Mouse (Mus musculus): ENCODE data around the gene Apoe. TPM values are rescaled to one million over a fixed set of nuclear protein-coding genes. Genes with fewer than 3 reads are reported as not detected.

The Apoe gene
- total and polyA plus RNA-seq, 2 experiments from 2014 or later = 369 to 471 TPM

DNA sequence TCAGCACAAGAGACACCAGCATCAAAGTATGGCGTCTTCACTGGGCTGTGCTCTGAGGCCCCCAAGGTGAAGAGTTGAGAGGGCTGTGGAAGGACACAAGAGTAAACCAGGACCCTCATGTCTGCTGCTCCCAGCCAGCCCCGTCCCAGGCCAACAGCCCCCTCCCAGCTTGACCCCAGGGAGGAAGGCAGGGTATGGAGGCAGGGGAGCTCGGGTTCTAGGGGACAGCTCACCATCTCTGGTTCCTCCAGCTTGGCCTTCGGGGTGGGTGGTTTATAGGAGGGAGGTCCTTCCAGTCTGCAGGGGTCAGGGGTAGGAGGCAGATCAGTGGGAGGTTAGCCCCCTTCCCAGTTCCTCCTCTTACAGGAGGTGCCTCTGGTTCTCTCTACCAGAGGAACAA is 20.2 kb upstream of the Apoe start:
- Histone ChIP-seq H3K36me3 (replicated peaks; ENCODE audit: control insufficient read depth, insufficient read depth, low read length) (peaks cover 22% of the 10 kb centered on the region), H3K9me3 (replicated peaks; ENCODE audit: control insufficient read depth, low read length) (peaks cover 11% of the 10 kb centered on the region; the same call in 1 of the 2 replicates), H3K4me3 (ENCODE audit: low read depth, low read length) (no peak overlapping the region), H3K27ac (ENCODE audit: low read depth) (no peak overlapping the region), H3K4me2 (ENCODE audit: low read depth, low read length) (no peak overlapping the region), H3K27me3 (ENCODE audit: control insufficient read depth, insufficient read depth, low read length) (no peaks in the 10 kb centered on the region), H3K9ac (replicated peaks; ENCODE audit: low read depth, low read length) (no peak overlapping the region), H3K4me1 (ENCODE audit: control insufficient read depth, insufficient read depth) (peaks cover 8% of the 10 kb centered on the region; the same call in 1 of the 2 replicates)
- ATAC-seq (ENCODE audit: insufficient read depth, low read depth) (no peak), DNase-seq (ENCODE audit: low spot score) (no peak)
- TF ChIP-seq CTCF (IDR thresholded peaks at IDR 0.05; ENCODE audit: low read depth) (no peak), EP300 (IDR thresholded peaks at IDR 0.05; ENCODE audit: low read depth) (no peak)
- WGBS = 95% methylated on average over 4 of the region's 4 CpGs

- H3K9me3 ChIP-seq (replicated peaks; ENCODE audit: control insufficient read depth, low read length) = peaks cover 11% of the 10 kb centered on the region; the same call in 1 of the 2 replicates
- H3K36me3 ChIP-seq (replicated peaks; ENCODE audit: control insufficient read depth, insufficient read depth, low read length) = peaks cover 19% of the 10 kb centered on the region
- H3K4me1 ChIP-seq (ENCODE audit: control insufficient read depth, insufficient read depth) = peaks cover 8% of the 10 kb centered on the region; the same call in 1 of the 2 replicates
- TF ChIP-seq CTCF (IDR thresholded peaks at IDR 0.05; ENCODE audit: low read depth) (no peak), EP300 (IDR thresholded peaks at IDR 0.05; ENCODE audit: low read depth) (no peak)
- no peak overlapping the region for H3K27ac ChIP-seq (ENCODE audit: low read depth)
- 86% methylated on average over 5 of the region's 5 CpGs for WGBS
- H3K4me3 ChIP-seq (ENCODE audit: low read depth, low read length) = no peak overlapping the region
- DNase-seq (ENCODE audit: low spot score) (no peak), ATAC-seq (ENCODE audit: insufficient read depth, low read depth) (no peak)
- no peaks in the 10 kb centered on the region for H3K27me3 ChIP-seq (ENCODE audit: control insufficient read depth, insufficient read depth, low read length)
- no peak overlapping the region for H3K4me2 ChIP-seq (ENCODE audit: low read depth, low read length)
- no peak overlapping the region for H3K9ac ChIP-seq (replicated peaks; ENCODE audit: low read depth, low read length)
These were observed 19.4 kb upstream of the Apoe start for GRCm38 (mm10) chr7:19718297-19718952.

DNA sequence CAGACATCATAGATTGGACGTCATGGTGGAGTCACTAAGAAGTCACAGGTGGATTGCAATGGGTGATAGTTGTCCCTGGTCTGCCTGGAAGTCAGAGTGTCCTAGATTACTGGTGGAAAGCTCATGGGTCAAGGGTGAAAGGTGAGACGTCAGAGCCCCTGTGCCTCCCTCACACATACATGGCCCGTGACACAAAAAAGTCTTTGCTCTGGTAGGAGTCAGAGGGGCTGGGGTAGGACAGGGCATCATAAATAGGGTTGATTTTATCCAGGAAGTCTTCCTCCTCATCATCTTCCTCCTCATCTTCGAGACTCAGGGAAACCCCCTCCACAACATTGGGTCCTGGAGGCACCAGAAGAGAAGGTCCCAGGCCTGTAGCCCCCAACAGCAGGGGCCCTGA is 18.4 kb upstream of the Apoe start:
- DNase-seq (ENCODE audit: low spot score) = no peak
- TF ChIP-seq EP300 (IDR thresholded peaks at IDR 0.05; ENCODE audit: low read depth) (no peak), CTCF (IDR thresholded peaks at IDR 0.05; ENCODE audit: low read depth) (no peak)
- no peak for ATAC-seq (ENCODE audit: insufficient read depth, low read depth)

DNA sequence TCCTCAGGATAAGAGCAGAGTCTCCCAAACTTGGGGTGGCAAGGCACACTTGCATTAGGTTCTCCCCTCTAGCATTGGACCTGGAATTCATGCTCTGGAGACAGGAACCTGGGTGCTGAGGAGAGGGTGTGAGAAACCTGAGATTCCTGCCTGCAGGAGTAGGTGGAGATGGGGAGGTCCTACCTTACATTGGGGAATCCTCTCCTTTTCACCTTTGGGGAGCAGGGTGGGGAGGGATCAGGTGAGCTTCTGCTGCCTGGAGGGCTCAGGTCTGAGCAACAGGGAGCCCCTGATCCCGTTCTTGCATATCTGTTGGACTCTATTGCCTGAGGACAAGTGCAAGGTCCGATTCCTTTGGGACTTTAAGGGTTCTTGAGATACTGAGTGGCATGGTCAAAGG is 17.8 kb upstream of the Apoe start:
- Histone ChIP-seq H3K9me3 (replicated peaks; ENCODE audit: control insufficient read depth, low read length) (peaks cover 11% of the 10 kb centered on the region; the same call in 1 of the 2 replicates), H3K4me1 (ENCODE audit: control insufficient read depth, insufficient read depth) (peaks cover 8% of the 10 kb centered on the region; the same call in 1 of the 2 replicates), H3K9ac (replicated peaks; ENCODE audit: low read depth, low read length) (no peak overlapping the region), H3K27me3 (ENCODE audit: control insufficient read depth, insufficient read depth, low read length) (no peaks in the 10 kb centered on the region), H3K4me3 (ENCODE audit: low read depth, low read length) (no peak overlapping the region), H3K4me2 (ENCODE audit: low read depth, low read length) (no peak overlapping the region; the same call in 1 of the 2 replicates), H3K27ac (ENCODE audit: low read depth) (no peak overlapping the region), H3K36me3 (replicated peaks; ENCODE audit: control insufficient read depth, insufficient read depth, low read length) (peaks cover 34% of the 10 kb centered on the region)
- DNase-seq (ENCODE audit: low spot score) (no peak), ATAC-seq (ENCODE audit: insufficient read depth, low read depth) (no peak)
- TF ChIP-seq CTCF (IDR thresholded peaks at IDR 0.05; ENCODE audit: low read depth) = no peak
- no peak for TF ChIP-seq EP300 (IDR thresholded peaks at IDR 0.05; ENCODE audit: low read depth)
- WGBS = 65% methylated on average over 2 of the region's 2 CpGs

More for the DNA sequence above, 18.4 kb upstream of the Apoe start:
- Histone ChIP-seq H3K4me2 (ENCODE audit: low read depth, low read length) (no peak overlapping the region), H3K9me3 (replicated peaks; ENCODE audit: control insufficient read depth, low read length) (peaks cover 11% of the 10 kb centered on the region; the same call in 1 of the 2 replicates), H3K4me3 (ENCODE audit: low read depth, low read length) (no peak overlapping the region), H3K9ac (replicated peaks; ENCODE audit: low read depth, low read length) (no peak overlapping the region), H3K27me3 (ENCODE audit: control insufficient read depth, insufficient read depth, low read length) (no peaks in the 10 kb centered on the region), H3K36me3 (replicated peaks; ENCODE audit: control insufficient read depth, insufficient read depth, low read length) (peaks cover 29% of the 10 kb centered on the region), H3K4me1 (ENCODE audit: control insufficient read depth, insufficient read depth) (peaks cover 8% of the 10 kb centered on the region; the same call in 1 of the 2 replicates), H3K27ac (ENCODE audit: low read depth) (no peak overlapping the region)
- 90% methylated on average over 4 of the region's 4 CpGs for WGBS

GRCm38 (mm10) chr7:19716055-19716682 is 17.2 kb upstream of the Apoe start:
- Histone ChIP-seq H3K9me3 (replicated peaks; ENCODE audit: control insufficient read depth, low read length) (peaks cover 8% of the 10 kb centered on the region; the same call in 1 of the 2 replicates), H3K4me1 (ENCODE audit: control insufficient read depth, insufficient read depth) (peaks cover 8% of the 10 kb centered on the region; the same call in 1 of the 2 replicates), H3K36me3 (replicated peaks; ENCODE audit: control insufficient read depth, insufficient read depth, low read length) (peaks cover 40% of the 10 kb centered on the region), H3K4me2 (ENCODE audit: low read depth, low read length) (peak overlapping the region; percentile 63), H3K4me3 (ENCODE audit: low read depth, low read length) (peak overlapping the region; percentile 36), H3K27me3 (ENCODE audit: control insufficient read depth, insufficient read depth, low read length) (no peaks in the 10 kb centered on the region), H3K9ac (replicated peaks; ENCODE audit: low read depth, low read length) (no peak overlapping the region), H3K27ac (ENCODE audit: low read depth) (peak overlapping the region; percentile 86)
- no peak for ATAC-seq (ENCODE audit: insufficient read depth, low read depth)
- no peak for DNase-seq (ENCODE audit: low spot score)
- 6% methylated on average over 18 of the region's 18 CpGs for WGBS
- TF ChIP-seq CTCF (IDR thresholded peaks at IDR 0.05; ENCODE audit: low read depth) (no peak), EP300 (IDR thresholded peaks at IDR 0.05; ENCODE audit: low read depth) (0 out of 2 replicates have a peak, but pooled peaks have one; percentile 18)
